Mouse (Mus musculus) embryonic facial prominence, embryonic 12.5 days (tissue): Measurements from ENCODE around the gene Vsig2. TPM values are rescaled to one million over a fixed set of nuclear protein-coding genes. Genes with fewer than 3 reads are reported as not detected.
A peak's percentile ranks its signal among the peaks of the same experiment; 100 is the strongest.

Source experiments
- ATAC-seq: fragments of 200-750 bp; cut with Nextera tagmentation; 2 replicates; pipeline ENCODE4 v1.8.0; 2017; ENCODE audit not compliant: insufficient number of reproducible peaks, insufficient read depth, low FRiP score, low TSS enrichment
- H3K27ac ChIP-seq: fragments of 300-500 bp; sonication (generic); 2 replicates; pipeline ENCODE4 v1.5.1; 2016; ENCODE audit warnings: mild to moderate bottlenecking
- H3K27me3 ChIP-seq: fragments of 300-500 bp; sonication (generic); 2 replicates; pipeline ENCODE4 v1.6.1; 2016; ENCODE audit warnings: mild to moderate bottlenecking, moderate library complexity
- H3K36me3 ChIP-seq: fragments of 300-500 bp; sonication (generic); 2 replicates; pipeline ENCODE4 v1.6.1; 2016; ENCODE audit warnings: mild to moderate bottlenecking
- H3K4me1 ChIP-seq: fragments of 300-500 bp; sonication (generic); 2 replicates; pipeline ENCODE4 v1.6.1; 2016
- H3K4me2 ChIP-seq: fragments of 300-500 bp; sonication (generic); replicated peaks from 2 replicates; pipeline ENCODE4 v1.6.1; 2016; ENCODE audit warnings: mild to moderate bottlenecking, moderate library complexity
- H3K4me3 ChIP-seq: fragments of 300-500 bp; sonication (generic); 2 replicates; pipeline ENCODE4 v1.5.1; 2016; ENCODE audit warnings: mild to moderate bottlenecking
- H3K9ac ChIP-seq: fragments of 300-500 bp; sonication (generic); 2 replicates; pipeline ENCODE4 v1.6.1; 2016; ENCODE audit warnings: mild to moderate bottlenecking, moderate library complexity
- H3K9me3 ChIP-seq: fragments of 300-500 bp; sonication (generic); 2 replicates; pipeline ENCODE4 v1.6.1; 2016; ENCODE audit warnings: mild to moderate bottlenecking, moderate library complexity
- WGBS: fragments of 180-500 bp; shearing (Covaris S2); methylation state at CpG from one replicate; pipeline ENCODE4 v1.1.7; 2016; 5-methylcytosine and 5-hydroxymethylcytosine counted together
- polyA plus RNA-seq: library from polyadenylated mRNA; unstranded; fragments of >200 nt; fragmentation: Nextera tagmentation; extraction: Ambion mirVana; gene quantifications from 2 replicates; pipeline ENCODE4 v1.2.1, GENCODE M21; 2016

The Vsig2 gene
- polyA plus RNA-seq, 1 experiment from 2014 or later = 1.1 TPM

DNA sequence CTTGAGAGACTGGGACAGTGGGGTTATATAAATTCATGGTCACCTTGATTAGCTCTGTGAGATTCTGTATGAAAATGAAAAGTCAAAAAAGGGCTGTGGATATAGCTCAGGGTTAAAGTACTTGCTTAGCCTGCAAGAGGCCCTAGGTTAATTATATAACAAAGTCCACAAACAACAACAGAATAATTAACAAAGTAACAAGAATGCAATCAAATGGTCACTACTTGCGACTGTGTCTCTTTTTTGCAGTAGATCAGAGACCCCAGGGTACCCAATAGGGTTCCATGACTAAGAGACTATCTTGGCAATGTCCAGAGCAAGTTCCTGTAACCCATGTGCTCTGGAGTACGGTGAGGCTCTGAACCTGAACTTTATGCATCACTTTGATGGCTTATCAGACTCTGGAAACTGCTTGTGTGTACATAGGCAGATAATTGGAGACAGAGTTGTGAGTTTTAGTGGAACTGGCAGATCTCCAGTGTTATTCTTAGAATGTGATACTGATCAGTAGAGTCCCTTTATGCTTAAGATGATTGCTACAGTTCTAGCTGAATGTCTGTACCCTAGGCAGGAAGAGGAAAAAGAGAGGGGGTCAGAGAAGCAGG lies 30.3 kb downstream of the Vsig2 start:
- H3K27me3 ChIP-seq = no peaks in the 10 kb centered on the region; the same call in 1 of the 2 replicates
- H3K9ac ChIP-seq = no peak overlapping the region
- no peak overlapping the region for H3K4me2 ChIP-seq
- H3K27ac ChIP-seq = no peak overlapping the region
- no peak for ATAC-seq
- H3K4me3 ChIP-seq = no peak overlapping the region
- H3K4me1 ChIP-seq = peaks cover 7% of the 10 kb centered on the region; the same call in 1 of the 2 replicates
- no peaks in the 10 kb centered on the region for H3K36me3 ChIP-seq
- 68% methylated on average over 2 of the region's 2 CpGs for WGBS
- H3K9me3 ChIP-seq = no peaks in the 10 kb centered on the region

DNA sequence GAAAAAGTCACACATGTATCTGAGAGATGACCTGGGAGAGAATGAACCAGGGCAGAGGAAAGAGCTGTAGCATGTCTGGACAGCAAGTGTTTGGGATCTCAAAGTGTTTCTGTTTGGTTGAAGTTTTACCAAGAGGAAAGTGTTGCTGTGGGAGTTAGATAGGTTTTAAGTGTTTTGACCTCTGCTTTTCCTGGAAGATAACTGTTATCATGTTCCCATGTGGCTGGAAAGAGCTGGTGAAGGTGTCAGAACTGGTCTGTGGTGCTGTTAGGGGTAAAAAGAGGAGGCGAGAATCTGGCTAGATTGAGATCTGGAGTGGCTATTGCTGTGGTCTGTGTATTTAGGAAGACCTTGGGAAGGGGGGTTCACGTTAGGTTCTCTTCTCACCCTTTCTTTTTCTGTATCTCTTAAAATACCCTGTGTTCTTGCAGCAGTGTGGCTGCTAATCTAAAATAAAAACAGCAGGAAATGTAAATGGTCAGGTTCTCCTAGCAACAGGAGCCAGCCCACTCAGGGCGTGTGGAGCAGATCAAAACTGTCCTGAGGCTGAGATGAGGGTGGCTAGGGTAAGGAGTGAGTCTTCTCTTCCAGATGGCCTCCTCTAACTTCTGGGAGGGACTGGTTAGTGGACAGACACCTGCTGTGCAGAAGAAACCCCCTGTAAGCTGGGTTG lies 33.3 kb downstream of the Vsig2 start:
- no peak overlapping the region for H3K9ac ChIP-seq
- no peak overlapping the region for H3K4me2 ChIP-seq
- H3K36me3 ChIP-seq = no peaks in the 10 kb centered on the region
- 50% methylated on average over 3 of the region's 3 CpGs for WGBS
- H3K27ac ChIP-seq = no peak overlapping the region
- no peak overlapping the region for H3K4me3 ChIP-seq
- ATAC-seq = no peak
- peaks cover 3% of the 10 kb centered on the region; the same call in 1 of the 2 replicates for H3K27me3 ChIP-seq
- peaks cover 11% of the 10 kb centered on the region; the same call in 1 of the 2 replicates for H3K4me1 ChIP-seq
- no peaks in the 10 kb centered on the region for H3K9me3 ChIP-seq

DNA sequence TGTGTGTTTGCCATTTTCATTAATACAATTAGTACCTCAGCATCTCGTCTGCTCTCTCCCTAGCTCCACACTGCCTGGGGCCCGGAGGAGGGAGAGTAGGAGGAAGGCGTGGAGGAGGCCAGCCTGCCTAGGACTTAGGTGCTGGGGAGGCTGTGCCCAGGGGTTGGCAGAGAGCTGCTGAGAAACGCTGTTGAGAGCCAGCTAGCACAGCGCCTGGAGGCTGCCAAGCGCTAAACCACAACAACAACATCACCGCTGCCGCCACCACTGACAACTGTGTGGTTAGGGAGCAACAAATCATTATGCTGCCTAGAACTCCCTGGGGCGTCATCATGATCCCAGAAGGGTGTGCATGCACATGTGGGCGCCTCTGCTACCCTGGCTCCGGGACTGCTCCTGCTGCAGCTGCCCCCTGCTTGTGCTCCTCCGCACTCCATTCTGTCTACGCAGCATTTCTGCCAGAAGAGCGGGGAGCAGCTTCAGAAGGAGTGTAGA lies 37.4 kb downstream of the Vsig2 start:
- Histone ChIP-seq H3K36me3 (no peaks in the 10 kb centered on the region), H3K9me3 (no peaks in the 10 kb centered on the region), H3K27ac (no peak overlapping the region), H3K4me2 (peak overlapping the region; percentile 35), H3K4me3 (no peak overlapping the region), H3K4me1 (0 out of 2 replicates have a peak, but pooled peaks cover 4% of the 10 kb centered on the region), H3K27me3 (0 out of 2 replicates have a peak, but pooled peaks cover 3% of the 10 kb centered on the region), H3K9ac (no peak overlapping the region)
- 22% methylated on average over 14 of the region's 14 CpGs for WGBS
- ATAC-seq = 0 out of 2 replicates have a peak, but pooled peaks have one; percentile 22

DNA sequence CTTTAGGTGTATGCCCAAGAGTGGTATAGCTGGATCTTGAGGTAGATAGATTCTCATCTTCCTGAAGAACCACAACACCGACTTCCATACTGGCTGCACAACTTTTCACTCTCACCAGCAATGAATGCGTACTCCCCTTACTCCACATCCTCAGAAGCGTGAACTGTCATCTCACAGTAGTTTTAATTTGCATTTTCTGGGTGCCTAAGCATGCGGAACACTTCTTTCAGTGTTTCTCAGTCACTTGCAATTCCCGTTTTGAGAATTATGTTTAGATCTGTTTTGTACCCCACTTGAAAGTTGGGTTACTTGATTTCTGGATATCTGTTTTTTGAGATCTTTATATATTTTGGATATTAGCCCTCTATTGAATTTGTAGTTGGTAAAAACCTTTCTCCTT lies 44.5 kb downstream of the Vsig2 start:
- WGBS = 84% methylated on average over 5 of the region's 5 CpGs
- Histone ChIP-seq H3K9ac (no peak overlapping the region), H3K4me1 (no peaks in the 10 kb centered on the region), H3K4me2 (no peak overlapping the region), H3K36me3 (no peaks in the 10 kb centered on the region), H3K27me3 (no peaks in the 10 kb centered on the region), H3K27ac (no peak overlapping the region), H3K4me3 (no peak overlapping the region), H3K9me3 (no peaks in the 10 kb centered on the region)
- no peak for ATAC-seq

DNA sequence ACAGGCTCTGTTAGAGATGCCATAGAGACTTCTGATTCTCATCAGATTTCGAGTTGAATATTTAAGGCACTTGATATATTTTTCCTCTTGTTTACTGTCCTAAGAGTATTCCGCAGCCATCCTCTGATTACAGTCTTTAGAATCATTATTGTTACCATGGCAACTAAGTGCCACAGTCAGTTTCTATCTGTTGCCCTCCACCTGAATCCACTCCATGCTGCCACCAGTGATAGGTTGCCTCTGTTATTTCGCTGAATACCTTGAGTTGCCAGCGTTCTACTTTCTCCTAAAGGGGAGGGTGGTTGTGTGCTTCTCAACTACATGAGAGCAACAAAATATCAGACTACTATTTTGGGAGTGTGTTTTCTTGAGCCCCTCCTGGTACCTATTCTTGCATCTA lies 47.7 kb downstream of the Vsig2 start:
- no peak overlapping the region for H3K4me3 ChIP-seq
- no peaks in the 10 kb centered on the region for H3K4me1 ChIP-seq
- H3K27ac ChIP-seq = no peak overlapping the region
- no peak overlapping the region for H3K4me2 ChIP-seq
- no peaks in the 10 kb centered on the region for H3K9me3 ChIP-seq
- H3K36me3 ChIP-seq = no peaks in the 10 kb centered on the region
- no peaks in the 10 kb centered on the region for H3K27me3 ChIP-seq
- no peak overlapping the region for H3K9ac ChIP-seq
- ATAC-seq = no peak
- WGBS = 78% methylated on average over 4 of the region's 4 CpGs

DNA sequence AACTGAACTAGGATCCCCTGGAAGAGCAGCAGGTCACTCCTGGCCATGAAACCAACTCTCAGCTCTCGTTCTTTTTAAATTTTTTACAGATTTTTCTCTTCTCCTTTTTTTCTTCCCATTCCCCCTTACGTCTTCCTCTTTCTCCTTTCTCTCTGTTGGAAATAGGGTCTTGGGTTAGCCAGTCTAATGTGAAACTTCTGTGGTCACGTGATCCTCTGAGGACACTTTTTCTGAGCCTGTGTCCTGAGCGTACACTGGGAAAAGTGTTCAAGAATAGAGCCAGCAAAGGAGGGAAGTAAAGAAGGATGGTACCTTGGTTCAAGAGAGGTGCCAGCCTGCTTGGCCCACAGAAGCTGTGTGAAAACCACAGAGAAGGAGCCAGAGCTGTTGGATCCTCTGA lies 51.3 kb downstream of the Vsig2 start:
- no peak for ATAC-seq
- H3K4me3 ChIP-seq = no peak overlapping the region

DNA sequence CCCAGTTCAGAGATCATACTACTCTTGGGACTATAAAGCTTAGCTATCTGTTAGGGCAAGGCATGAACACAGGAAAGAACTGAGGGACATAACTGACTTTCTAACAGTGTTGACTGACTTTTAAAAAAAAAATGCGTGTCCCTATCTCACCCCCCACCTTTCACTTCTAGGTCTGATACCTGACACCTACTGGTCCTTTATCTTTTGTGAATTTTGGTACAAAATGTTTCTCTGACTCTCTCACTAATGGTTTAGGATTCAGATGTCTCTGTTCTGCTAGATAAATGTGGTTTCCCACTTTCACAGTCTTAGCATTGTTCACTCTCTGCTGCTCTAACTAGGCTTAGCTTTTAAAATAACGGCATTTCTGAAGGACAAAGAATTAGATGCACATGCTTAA lies 53.0 kb downstream of the Vsig2 start:
- H3K27me3 ChIP-seq = 0 out of 2 replicates have a peak, but pooled peaks cover 3% of the 10 kb centered on the region
- 80% methylated on average over 2 of the region's 2 CpGs for WGBS
- H3K4me2 ChIP-seq = no peak overlapping the region
- 0 out of 2 replicates have a peak, but pooled peaks cover 4% of the 10 kb centered on the region for H3K4me1 ChIP-seq
- no peaks in the 10 kb centered on the region for H3K9me3 ChIP-seq
- H3K27ac ChIP-seq = no peak overlapping the region
- no peak overlapping the region for H3K9ac ChIP-seq
- no peak for ATAC-seq
- no peaks in the 10 kb centered on the region for H3K36me3 ChIP-seq
- H3K4me3 ChIP-seq = no peak overlapping the region

More for the DNA sequence above, 51.3 kb downstream of the Vsig2 start:
- WGBS = 80% methylated on average over 4 of the region's 4 CpGs
- no peaks in the 10 kb centered on the region for H3K36me3 ChIP-seq
- no peaks in the 10 kb centered on the region for H3K9me3 ChIP-seq
- 0 out of 2 replicates have a peak, but pooled peaks cover 3% of the 10 kb centered on the region for H3K27me3 ChIP-seq
- 0 out of 2 replicates have a peak, but pooled peaks cover 4% of the 10 kb centered on the region for H3K4me1 ChIP-seq
- no peak overlapping the region for H3K27ac ChIP-seq
- H3K9ac ChIP-seq = no peak overlapping the region
- no peak overlapping the region for H3K4me2 ChIP-seq

DNA sequence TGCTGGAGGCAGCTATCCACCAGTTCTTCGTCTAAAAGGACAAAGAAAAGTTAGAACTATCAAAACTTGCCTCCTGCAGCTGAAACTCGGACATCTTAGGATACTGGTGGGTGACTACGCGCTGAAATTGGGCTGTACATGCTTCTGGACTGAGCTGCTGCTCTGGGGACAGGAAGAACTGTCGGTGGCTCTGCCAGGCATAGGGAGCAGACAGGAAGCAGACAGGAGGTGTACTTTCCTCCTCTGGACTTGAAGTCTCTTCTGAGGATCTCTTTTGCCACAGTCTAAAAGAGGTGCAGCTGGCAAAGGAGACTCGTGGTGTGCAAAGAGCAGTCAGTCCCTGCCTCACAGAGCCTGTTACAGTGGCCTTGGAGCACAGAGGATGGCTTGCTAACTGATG lies 53.6 kb downstream of the Vsig2 start:
- Histone ChIP-seq H3K27me3 (0 out of 2 replicates have a peak, but pooled peaks cover 3% of the 10 kb centered on the region), H3K4me1 (0 out of 2 replicates have a peak, but pooled peaks cover 4% of the 10 kb centered on the region), H3K36me3 (no peaks in the 10 kb centered on the region), H3K4me3 (no peak overlapping the region), H3K27ac (no peak overlapping the region), H3K9me3 (no peaks in the 10 kb centered on the region), H3K4me2 (no peak overlapping the region), H3K9ac (no peak overlapping the region)
- 58% methylated on average over 6 of the region's 6 CpGs for WGBS
- no peak for ATAC-seq

DNA sequence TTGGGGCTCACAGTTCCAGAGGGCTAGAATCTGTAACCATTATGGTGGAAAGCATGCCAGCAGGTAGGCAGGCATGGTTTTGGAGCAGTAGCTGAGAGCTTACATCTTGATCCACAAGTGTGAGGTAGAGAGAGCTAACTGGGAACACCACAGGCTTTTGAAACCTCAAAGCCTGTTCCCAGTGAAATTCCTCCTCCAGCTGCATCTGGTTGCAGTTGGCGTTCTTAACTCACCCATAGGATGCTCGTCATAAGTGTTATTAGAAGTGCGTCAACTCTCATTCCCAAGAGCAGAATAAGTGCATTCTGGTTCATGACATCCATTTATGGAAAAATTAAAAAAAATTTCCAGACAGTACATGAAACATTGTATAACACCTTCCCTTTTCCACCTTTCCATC lies 54.6 kb downstream of the Vsig2 start:
- H3K9me3 ChIP-seq = no peaks in the 10 kb centered on the region
- WGBS = 70% methylated on average over 3 of the region's 3 CpGs
- 0 out of 2 replicates have a peak, but pooled peaks cover 3% of the 10 kb centered on the region for H3K27me3 ChIP-seq
- no peak overlapping the region for H3K4me3 ChIP-seq
- H3K4me2 ChIP-seq = no peak overlapping the region
- H3K4me1 ChIP-seq = 0 out of 2 replicates have a peak, but pooled peaks cover 4% of the 10 kb centered on the region
- no peaks in the 10 kb centered on the region for H3K36me3 ChIP-seq
- H3K9ac ChIP-seq = no peak overlapping the region
- H3K27ac ChIP-seq = no peak overlapping the region
- ATAC-seq = no peak

Other genes with a start within 250 kb of the Vsig2 start
- 8.3 and 8.4 TPM in 2 replicates for gene Ccdc15, start 190.8 kb upstream of the Vsig2 start, polyA plus RNA-seq
- 0.10 TPM in 1 of 2 replicates, not detected in the other for gene Hepacam, start 171.9 kb upstream of the Vsig2 start, polyA plus RNA-seq
- 7.7 and 8.9 TPM in 2 replicates for gene Robo4, start 137.4 kb upstream of the Vsig2 start, polyA plus RNA-seq
- 2.7 TPM in 2 replicates for gene Robo3, start 106.0 kb upstream of the Vsig2 start, polyA plus RNA-seq
- 43.1 and 44.7 TPM in 2 replicates for gene Msantd2, start 49.9 kb upstream of the Vsig2 start, polyA plus RNA-seq
- gene Esam, start 11.2 kb upstream of the Vsig2 start, polyA plus RNA-seq = 34.0 and 38.3 TPM in 2 replicates
- gene Nrgn, start 13.6 kb downstream of the Vsig2 start, polyA plus RNA-seq = 6.7 and 6.9 TPM in 2 replicates
- gene Siae, start 16.4 kb downstream of the Vsig2 start, polyA plus RNA-seq = 7.3 and 7.8 TPM in 2 replicates
- 8.3 and 10.0 TPM in 2 replicates for gene Spa17, start 74.5 kb downstream of the Vsig2 start, polyA plus RNA-seq
- 154 and 157 TPM in 2 replicates for gene Tbrg1, start 118.1 kb downstream of the Vsig2 start, polyA plus RNA-seq
- 2.4 and 2.6 TPM in 2 replicates for gene Panx3, start 130.0 kb downstream of the Vsig2 start, polyA plus RNA-seq
- not detected in 2 replicates for gene Olfr160, start 177.0 kb downstream of the Vsig2 start, polyA plus RNA-seq
- gene Olfr874, start 205.9 kb downstream of the Vsig2 start, polyA plus RNA-seq = not detected in 2 replicates
- not detected in 2 replicates for gene Olfr875, start 232.6 kb downstream of the Vsig2 start, polyA plus RNA-seq